Mouse (Mus musculus) gonadal fat pad, adult 2 months (tissue): ENCODE measurements at regions not wholly inside any gene's neighbourhood (a gene's known extent, or its start where the extent isn't known, plus 50 kb on each side); places are given as distances from the start of the nearest gene placed in this dataset.

Source experiments
- DNase-seq: peaks from one replicate; pipeline ENCODE4 v3.0.0-alpha.2; 2012; ENCODE audit warnings: low read depth

DNA sequence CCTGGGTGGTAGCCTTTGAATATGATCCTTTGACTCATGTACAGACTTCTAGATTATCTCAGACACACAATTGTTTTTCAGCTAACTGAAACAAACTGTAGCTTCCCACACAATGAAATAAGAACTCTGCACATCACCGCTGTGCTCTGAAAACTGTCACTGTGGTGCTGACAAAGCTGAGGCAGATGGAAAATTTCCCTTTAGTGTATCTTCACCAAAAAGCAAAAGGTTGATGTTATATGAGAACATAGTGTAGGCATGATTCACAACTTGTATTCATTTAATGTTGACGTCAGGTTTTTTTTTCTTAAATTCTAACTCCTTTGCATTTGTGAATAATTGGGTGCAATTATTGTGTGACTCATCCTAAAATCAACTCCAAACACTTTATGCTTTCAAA lies 264.1 kb upstream of the Actbl2 start:
- no peak for DNase-seq

DNA sequence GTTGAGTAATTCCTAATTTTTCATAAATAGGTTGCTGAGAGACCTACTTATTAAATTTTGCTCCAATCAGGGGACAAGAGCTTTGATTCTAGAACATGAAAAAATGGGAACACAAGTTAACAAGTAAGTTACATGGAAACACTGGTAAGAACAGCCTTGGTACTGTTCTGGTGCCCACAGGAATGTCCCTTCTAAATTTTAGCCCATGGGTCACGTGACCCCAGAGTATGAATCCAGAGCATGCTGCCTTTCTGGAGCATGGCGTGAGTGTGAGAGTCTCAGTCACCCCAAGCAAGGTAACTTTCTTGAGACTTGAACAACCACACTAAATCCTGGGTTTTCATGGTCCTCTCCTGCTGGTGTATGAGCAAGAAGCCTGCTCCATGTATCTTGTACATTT lies 263.7 kb upstream of the Actbl2 start:
- no peak for DNase-seq

DNA sequence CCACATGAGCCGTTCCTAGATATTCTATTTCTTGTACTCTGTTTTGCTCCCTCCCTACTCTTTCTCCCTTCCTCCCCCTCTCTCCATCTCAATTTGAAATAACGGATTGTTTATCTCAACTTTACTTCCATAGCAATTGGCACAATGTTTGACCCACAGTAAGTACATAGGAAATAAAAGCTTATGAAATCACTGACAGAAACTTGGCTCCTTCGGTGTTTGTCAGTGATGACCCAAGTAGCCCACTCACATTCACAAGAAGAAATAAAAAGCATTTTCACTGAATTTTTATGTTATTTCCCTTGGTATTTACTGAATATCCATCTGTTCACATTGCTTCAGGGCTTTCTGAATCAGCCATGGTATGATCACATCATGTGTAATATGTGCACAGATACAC lies 260.2 kb upstream of the Actbl2 start:
- no peak for DNase-seq

DNA sequence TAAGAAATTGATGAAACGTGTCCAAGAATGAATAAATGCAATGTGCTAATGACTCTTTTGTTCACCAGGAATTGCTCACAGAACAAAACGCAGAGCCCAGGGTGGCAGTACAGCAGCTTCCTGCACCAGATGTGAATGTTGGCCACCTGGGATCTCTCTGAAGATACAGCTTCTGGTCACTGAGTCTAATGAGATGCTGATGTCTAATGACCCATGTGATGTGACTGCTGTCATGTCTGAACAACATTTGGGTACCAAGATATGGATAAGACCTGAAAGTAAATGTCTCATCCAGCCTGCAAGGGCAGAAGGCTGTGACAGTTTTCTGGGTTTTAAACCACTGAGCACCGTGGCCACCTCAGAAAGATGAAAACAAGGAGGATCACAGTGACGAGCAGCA lies 252.1 kb upstream of the Actbl2 start:
- DNase-seq: no peak

DNA sequence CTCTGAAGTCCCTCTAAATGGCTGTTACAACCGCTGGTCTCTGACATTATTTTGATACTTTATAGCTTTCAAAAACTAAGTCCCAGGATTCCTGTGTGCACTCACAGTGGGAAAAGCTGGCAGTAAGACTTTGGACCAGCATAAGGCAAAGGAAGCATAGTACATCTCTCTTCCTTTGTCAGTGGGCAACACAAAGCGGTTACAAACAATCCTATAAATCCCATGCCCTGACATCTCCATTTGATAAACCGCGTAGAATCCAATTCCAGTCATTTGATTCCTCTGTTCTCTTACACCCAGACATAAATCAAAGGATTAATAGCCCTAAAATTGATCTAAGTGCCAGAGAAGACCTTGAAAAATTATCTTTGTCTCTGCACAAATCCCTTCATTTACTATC lies 240.7 kb upstream of the Actbl2 start:
- no peak for DNase-seq

DNA sequence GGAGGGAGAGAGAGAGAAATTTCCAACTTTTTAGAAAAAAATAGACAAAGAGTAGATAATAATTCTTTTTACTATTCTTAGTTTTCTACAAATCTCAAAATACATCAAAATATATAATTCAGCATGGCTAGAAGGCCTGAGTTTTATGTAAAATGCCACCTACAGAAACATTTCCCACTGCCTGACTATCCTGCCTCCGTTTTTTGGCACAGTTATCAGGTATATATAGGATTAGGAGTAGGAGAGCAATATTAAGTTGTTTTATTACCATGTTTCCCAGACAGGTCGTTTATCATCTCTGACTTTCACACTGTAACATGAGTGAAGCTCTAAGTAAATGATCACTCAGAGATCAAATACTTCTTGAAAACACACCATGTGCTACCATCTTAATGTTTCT lies 224.7 kb upstream of the Actbl2 start:
- no peak for DNase-seq

DNA sequence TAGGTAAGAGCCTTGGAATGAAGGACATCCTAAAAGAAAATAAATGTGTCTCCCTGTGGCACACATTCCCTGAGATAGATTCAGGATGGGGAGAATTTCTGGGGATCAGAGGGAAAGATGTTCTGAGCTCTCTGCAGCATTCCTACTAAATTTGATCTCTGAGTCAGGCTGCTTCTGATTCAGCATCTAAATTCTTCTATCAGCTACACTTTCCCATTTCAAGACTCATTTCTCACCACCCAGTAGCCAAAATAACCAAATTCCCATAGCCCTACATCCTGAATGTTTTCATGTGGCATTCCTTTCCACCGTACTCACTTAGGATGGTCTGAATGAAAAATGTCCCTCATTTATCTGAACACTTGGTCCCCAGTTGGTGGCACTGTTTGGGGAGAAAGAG lies 223.2 kb upstream of the Actbl2 start:
- no peak for DNase-seq

DNA sequence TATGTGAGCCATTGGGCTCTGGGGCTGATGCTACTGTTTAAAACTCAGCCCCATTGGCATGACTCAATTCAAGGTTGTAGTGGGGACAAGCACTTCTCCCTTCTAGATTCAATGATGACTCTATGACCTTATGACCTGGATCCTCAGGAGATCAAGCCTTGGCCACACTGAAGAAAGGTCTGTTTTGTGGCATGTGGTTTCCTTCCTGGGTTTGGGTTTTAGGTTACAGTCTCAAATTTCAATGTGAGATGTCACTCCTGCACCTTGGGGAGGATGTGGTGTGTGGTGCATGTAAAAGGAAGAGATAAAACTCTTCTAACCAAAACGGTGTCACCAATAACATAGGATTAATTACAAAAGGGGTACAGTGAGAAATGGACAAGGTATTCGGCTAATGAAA lies 211.2 kb upstream of the Actbl2 start:
- DNase-seq: no peak

DNA sequence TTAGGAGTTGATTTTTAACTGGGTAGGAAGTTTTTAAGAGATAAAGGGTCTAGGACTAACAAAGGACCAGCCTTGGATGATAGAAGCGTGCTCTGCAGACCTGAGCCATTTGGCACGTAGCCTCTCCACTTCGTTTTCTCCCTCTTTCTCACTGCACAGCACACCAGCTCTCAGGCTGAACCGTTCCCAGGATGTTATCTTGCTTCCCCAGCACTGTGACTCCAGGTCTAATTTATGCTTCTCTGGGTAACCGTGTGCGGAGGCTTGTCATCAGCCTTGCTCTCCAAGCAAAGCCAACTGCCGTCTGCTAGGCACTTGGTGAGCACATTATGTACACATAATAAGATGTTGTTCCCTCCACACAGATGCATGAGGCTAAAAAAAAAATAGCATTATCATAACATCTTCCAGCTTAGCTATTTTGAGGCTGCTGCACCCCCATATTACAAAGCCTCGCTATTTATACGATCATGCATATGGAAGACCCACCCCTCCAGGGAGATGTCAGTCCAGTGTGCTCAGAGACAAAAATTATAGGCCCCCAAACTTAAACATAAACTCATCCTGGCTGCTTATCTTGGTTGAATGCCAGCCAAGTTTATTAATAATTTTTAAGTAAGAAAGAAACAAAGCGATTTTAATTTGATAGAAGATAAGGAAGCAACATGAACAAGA lies 210.3 kb upstream of the Actbl2 start:
- no peak for DNase-seq

DNA sequence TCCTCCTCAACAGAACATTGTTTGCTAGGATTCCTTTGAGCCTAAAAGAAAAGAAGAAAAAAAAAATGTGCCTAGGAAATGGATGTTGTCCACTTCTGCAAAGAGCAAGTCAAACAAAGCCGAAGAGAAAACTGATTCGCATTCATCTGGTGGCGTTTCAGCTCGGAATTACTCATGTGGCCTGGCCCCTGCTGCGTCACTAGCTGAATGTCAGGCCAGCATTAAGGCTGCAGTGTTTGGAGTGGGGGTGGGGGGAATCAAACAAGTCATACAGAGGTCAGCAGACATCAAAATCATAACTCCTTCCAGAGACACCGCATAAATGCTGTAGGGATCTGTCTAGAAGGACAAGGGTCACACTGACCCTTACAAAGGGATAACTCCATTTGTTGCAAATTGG lies 204.7 kb upstream of the Actbl2 start:
- DNase-seq: no peak

DNA sequence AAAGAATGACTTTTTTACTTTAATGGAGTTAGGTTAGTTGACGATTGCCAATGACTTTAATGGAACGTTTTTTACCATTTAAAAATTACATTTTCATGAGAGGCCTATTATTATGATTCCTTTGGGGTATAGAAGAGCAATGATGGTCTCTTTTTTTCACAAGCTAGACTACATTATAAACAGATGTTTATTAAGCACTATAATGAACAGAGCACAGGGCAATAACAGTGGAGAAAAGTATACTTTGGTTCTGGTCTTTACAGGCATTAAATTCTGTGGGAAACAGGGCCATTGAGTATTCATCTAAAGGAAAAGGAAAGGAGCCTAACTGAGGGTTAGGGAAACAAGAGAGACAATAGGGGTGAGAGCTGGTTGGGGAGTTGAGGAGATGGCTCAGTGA lies 199.0 kb upstream of the Actbl2 start:
- no peak for DNase-seq

DNA sequence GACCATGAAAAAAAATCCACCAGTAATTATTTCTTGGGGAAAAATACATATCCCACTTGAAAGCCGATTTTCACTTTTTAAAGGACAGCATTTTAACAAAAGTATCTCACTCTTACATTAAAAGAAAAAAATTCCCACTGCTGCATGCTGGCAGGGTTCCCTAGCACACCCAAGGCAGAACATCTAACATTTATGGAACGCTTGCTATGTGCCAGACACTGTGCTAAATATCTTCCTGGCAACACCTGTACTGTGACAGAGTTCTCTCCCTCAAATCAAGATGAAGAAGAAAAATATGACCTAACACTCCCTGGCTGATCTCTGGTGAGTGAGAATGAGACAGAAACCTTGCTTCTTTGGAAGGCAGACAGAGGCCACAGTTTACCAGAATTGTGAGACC lies 167.1 kb upstream of the Actbl2 start:
- DNase-seq: no peak

DNA sequence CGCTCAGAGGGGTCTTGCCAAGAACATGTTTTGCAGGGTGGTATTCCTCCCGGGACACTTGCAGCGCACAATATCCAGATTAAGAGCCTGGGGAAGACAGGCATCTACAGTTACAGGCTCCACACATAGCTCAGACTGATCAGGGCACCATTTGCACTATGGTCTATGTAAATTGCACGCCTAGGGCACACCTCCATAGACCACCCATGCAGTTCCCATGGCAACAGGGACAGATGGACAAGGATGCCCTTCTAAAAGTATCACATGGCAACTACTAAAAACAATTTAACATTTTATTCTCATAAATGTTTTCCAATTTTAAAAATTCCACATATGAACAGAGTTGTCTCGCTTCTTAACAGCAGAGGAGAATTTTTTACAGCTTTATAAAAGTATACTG lies 158.7 kb upstream of the Actbl2 start:
- DNase-seq: no peak

DNA sequence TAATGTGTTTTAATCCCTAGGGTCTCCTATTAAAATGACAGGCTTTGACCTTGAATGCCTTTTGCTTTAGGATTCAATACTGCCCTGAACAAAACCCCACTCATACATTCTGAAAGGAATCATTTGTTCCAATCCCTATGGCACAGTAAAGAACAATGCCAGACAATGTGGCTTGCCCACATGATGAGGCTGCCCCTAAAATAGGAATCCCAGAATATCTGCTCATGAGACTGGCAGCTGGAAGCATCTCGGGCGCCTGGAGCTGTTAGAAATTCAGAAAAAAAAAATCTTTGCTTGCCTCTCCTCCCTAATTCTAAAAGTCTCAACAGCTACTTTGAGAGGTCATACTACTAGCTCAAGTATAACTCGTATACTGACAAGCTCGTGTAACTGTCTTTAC lies 157.5 kb upstream of the Actbl2 start:
- DNase-seq: no peak

DNA sequence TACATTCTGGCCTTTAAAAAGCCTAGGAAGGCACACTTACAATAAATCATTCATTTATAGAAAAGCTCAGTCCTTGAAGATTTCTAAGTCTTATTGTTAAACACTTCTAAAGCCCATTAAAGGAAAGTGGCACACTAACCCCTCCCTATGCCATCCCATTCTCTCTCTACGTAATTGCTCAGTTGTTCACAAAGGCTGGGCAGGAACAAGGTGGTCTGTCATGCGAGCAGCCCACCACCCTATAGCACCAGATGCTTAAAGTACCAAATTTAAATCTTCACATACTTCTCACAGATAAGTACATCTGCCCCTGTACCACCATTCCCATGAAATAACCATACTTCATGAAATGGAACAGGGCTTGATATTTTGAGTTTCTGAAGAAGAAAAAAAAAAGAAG lies 156.1 kb upstream of the Actbl2 start:
- no peak for DNase-seq

DNA sequence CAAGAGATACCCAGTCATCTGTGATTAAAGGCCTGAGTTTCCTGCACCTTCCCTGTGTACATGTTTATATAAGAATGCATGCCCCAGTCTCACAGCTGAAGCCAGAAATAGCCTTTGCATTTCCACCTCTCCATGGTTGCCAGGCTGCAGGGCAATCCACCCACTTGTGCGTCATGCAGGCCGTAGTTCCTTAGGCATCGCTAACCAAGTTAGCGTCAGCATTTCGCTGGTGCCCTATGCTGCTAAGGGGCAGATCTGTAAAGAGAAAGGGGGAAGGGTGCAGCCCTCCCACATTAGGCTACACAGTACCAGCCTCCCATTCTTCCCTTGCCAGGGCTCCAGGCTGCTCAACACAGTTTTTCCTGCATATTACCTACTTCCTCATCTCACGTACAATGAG lies 155.6 kb upstream of the Actbl2 start:
- no peak for DNase-seq

DNA sequence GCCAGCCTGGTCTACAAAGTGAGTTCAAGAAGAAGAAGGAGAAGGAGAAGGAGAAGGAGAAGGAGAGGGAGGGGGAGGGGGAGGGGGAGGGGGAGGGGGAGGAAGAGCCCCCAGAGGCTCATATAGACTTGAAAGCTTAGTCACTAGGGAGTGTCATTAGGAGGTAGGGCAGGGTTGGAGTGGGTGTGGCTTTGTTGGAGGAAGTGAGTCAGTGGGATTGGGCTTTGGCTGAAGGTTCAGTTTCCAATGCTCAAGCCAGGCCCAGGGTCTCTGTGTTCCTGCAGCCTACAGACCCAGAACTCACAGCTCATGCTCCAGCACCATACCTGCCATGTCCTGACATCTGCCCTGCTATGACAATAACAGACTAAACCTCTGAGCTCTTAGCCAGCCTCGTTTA lies 154.4 kb upstream of the Actbl2 start:
- DNase-seq: no peak

DNA sequence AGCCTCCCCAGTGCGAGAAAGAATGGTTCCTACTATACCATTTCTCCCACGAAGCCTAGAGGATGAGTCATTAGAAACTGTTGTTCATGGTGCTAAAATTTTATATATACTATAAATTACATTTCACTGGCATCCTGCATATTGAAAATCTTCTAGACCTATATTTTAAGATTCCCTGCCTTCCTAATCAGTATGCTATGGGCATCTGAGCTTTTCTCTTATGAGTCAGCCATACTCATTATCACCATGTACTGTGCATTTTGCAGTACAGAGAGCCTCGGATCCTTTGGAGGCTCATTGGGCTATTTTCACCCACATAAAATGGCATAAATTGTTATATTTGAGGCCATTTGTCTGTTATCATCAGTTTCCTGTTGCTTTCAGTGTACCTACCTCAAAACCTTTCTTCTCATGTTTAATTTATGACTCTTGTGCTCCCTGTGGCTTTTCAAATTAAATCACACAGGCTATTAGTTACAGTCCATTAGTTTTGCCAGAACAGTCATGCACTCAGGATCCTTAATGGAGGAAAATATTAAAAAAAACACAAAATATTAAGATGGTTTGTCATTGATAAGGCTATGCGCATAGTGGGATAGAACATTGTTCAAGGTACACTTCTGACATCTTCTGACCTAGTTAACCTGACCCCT lies 150.1 kb upstream of the Actbl2 start:
- DNase-seq: no peak

DNA sequence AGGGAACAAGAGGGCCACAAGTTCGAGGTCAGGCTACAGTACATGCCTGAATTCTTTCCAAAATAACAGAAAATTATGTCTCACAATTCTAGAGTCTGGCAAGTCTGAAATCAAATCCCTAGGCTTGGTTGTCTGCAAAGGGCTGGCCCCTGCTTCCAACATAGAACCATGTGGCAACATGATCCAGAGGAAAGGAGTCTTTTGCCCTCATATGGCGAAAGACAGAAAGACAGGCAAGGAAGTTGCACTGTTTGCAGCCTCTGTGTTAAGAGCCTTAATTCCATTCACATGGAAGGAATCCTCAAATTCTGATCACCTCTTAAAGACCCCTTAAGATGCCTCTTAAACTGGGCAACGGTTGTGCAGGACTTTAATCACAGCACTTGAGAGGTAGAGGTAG lies 123.7 kb upstream of the Actbl2 start:
- DNase-seq: no peak

DNA sequence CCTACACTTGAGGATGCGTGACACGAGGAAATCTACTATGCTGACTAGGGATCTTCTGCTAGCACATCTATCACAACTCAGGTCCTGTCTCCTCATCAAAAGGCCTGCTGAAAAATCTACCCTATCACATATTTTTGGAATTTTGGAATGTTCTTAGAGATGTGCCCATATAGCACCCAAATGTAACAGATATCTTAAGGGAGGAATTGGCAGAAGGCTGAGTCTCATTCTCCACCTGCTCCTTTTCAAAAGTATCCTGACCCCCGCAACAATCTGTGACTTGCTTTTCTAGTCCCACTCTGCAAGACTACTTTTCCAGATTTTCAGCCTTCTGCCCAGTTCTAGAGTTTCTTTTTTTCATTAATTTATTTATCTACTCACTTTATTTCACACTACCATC lies 118.4 kb upstream of the Actbl2 start:
- DNase-seq: no peak

DNA sequence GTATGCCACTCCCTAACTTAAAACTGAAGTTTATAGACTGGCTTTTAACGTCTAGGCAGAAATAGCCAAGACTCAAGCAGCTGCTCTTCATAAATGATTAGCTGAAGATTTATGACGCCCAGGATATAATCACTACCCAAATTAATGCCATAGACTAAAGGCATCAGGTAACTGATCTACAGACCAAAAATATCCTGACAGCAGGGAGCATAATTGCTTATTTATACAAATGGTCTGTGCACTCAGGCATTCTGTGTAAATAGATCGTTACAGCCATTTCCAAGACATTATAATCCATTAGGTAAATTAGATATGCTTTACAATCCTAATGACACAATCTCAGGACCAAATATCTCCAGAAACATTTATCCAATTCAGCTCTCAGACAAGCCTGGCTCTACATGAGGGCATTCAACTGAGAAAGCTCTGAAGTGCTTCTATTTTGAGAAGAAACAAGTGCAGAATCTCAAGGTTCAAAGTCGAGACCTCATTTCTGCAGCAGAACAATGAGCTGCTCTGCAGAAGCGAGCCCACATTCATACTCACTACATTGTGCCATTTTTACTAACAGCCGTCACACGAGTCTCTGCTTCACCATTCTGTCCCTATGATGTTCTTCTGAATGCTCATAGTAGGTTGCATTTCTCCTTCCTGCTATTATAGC lies 111.9 kb upstream of the Actbl2 start:
- DNase-seq: no peak

DNA sequence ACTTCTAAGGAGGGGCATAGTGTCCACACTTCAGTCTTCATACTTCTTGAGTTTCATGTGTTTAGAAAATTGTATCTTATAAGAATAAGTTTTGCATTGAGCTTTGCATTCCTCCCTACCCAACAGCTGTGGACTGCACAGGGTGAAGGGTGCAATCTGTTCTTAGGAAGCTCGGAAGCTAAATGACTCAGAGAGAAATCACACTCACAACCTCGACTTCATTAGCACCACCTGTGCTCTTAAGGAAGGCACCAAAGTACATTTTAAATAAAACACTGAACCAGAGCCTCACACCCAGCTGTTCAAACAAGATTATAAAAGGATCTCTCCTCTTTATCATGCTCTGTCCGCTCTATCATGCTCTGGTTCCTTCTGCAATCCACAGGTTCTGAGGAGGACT lies 110.1 kb upstream of the Actbl2 start:
- no peak for DNase-seq

DNA sequence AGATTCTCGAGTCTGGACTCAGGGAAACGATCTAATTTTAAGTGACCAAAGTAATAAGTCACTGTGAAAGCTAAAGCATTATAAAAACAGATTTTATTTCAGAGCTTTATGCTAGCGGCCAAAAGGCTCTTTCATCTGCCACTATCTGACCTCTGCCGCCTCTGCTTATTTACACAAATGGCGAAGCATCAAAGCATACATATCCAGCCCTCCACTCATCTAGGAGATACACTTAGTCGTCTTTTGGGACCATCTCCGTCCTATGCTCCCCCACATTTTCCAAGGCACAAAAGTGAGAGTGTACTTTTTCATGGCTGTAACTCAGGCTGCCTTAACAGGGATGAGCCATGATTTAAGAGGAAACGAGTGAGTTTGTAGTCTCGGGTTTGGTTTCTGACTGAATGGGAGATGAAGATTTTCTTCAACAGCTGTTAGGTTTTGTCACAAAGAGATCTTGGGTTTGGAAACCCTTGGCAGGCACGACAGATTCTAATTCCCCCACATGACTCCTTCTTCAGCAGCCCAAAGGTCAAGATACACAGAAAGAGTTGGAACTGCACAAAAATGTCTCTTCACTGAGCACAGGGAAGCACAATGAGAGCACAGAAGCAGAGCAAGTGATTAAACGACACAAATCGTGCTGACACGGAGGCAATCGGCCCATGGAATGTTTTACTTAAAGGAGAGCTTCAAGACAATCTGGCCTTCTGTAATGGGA lies 96.7 kb upstream of the Actbl2 start:
- DNase-seq: no peak
